Mouse (Mus musculus) cerebellum, adult 2 months (tissue): ENCODE measurements at regions not wholly inside any gene's neighbourhood (a gene's known extent, or its start where the extent isn't known, plus 50 kb on each side); places are given as distances from the start of the nearest gene placed in this dataset.

Experiments used
- CTCF ChIP-seq: fragments of 200-500 bp; IDR thresholded peaks from 2 replicates; pipeline ENCODE4 v1.5.1; 2011; ENCODE audit warnings: low read depth, mild to moderate bottlenecking, control low read depth, low read length, moderate library complexity, borderline replicate concordance; ENCODE audit not compliant: insufficient read depth
- POLR2A ChIP-seq: fragments of 200-500 bp; IDR thresholded peaks from 2 replicates; pipeline ENCODE4 v1.6.1; 2011; ENCODE audit warnings: low read length, control low read depth, borderline replicate concordance; ENCODE audit not compliant: insufficient read depth

DNA sequence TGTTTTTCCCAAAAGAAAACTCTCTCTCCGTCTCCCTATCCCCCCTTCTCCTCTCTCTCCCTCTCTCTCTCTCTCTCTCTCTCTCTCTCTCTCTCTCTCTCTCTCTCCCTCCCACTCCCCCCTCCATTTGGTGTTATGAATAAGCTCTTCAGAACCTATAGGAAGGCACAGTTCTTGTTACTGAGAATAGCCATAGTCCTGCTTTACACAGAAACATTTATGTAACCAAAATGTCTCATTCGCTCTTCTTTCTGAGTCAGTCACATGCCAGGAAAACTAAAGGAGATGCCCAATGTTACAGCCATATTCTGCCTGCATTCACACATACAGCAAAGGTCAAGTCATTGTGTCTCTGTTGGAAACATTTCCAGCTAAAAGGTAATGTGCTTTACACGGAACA, 589.9 kb downstream of the Zpld1 start:
- TF ChIP-seq CTCF (no peak), POLR2A (no peak)
